Mouse (Mus musculus): ENCODE data around the gene Bhlhb9.
"Not testable (repeated sequence)": the region's sequence is repeated elsewhere in the genome, so short reads cannot be mapped to it uniquely, and the experiment has no call there.

Gene Bhlhb9

GRCm38 (mm10) chrX:135797212-135797644 lies at the start of gene Bhlhb9:
Gene Bhlhb9, plus strand, starts transcription at chrX:135797594.
- CTCF ChIA-PET, result not testable (repeated sequence)

DNA sequence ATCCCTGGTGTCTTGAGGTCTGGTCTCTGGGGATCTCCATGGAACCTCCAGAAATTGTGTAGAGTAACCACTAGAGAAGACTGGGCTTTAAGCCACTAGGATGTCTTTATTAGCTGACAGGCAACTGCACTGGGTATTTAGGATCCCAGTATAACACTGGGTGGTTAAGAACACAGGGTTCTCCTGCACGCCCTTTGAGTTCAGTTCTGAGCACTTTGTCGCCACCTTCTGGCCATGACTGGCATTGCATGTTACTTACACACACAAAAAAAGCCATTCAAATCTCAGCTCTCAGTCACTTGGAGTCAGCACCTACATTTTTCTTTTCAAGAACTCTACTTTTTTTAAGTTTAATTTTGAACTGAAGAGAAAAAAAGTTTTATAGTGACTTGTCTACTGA lies 44.6 kb upstream of the Bhlhb9 start:
- CTCF ChIA-PET, result no interaction called here

GRCm38 (mm10) chrX:135761707-135762106 lies 35.7 kb upstream of the Bhlhb9 start:
- CTCF ChIA-PET, result no interaction called here

- CTCF ChIA-PET, result no interaction called here
These were observed 29.3 kb upstream of the Bhlhb9 start for GRCm38 (mm10) chrX:135768043-135768548.

- CTCF ChIA-PET, result no interaction called here
These were observed 28.8 kb upstream of the Bhlhb9 start for GRCm38 (mm10) chrX:135768565-135768964.

- CTCF ChIA-PET, result no interaction called here
These were observed 5.9 kb upstream of the Bhlhb9 start for GRCm38 (mm10) chrX:135791536-135791935.

- CTCF ChIA-PET, result no interaction called here
These were observed 5.1 kb upstream of the Bhlhb9 start for GRCm38 (mm10) chrX:135792326-135792725.

GRCm38 (mm10) chrX:135795591-135796304 lies 1.6 kb upstream of the Bhlhb9 start:
- CTCF ChIA-PET, result not testable (repeated sequence)

- CTCF ChIA-PET, result not testable (repeated sequence)
These were observed 836 bp upstream of the Bhlhb9 start for GRCm38 (mm10) chrX:135796305-135797211.

DNA sequence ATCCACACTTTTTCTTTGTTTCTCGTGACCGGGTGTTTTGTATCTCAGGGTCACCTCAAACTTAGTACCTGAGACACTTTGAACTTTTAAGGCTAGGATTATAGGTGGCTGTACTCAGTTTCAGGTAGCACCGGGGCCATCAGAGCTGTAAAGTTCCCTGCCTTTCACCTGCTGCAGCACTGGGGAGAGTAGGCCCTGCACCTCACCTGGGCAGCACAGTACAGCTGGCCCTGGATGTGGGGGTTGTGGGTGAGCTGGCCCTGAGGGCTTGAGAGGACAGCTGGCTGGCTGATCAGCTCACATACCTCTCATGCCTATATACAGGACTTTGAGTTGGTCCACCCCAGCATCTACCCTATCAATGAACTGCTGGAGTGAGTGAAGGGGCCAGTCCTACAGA lies 6.8 kb downstream of the Bhlhb9 start:
- CTCF ChIA-PET, result no interaction called here

- CTCF ChIA-PET, result no interaction called here
These were observed 8.4 kb downstream of the Bhlhb9 start for GRCm38 (mm10) chrX:135805780-135806179.

DNA sequence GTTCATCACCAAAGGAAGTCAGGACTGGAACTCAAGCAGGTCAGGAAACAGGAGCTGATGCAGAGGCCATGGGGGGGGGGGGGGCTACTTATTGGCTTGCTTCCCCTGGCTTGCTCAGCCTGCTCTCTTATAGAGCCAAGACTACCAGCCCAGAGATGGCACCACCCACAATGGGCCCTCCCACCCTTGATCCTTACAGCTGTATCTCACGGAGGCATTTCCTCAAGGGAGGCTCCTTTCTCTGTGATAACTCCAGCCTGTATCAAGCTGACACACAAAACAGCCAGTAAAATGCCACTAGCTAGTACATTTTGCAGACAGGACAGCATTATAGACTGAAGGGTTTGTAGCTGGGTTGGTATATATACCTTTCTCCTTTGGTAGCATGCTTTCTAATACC lies 38.5 kb downstream of the Bhlhb9 start:
- CTCF ChIA-PET, result not testable (repeated sequence)

GRCm38 (mm10) chrX:135837896-135838295 lies 40.5 kb downstream of the Bhlhb9 start:
- CTCF ChIA-PET, result no interaction called here

DNA sequence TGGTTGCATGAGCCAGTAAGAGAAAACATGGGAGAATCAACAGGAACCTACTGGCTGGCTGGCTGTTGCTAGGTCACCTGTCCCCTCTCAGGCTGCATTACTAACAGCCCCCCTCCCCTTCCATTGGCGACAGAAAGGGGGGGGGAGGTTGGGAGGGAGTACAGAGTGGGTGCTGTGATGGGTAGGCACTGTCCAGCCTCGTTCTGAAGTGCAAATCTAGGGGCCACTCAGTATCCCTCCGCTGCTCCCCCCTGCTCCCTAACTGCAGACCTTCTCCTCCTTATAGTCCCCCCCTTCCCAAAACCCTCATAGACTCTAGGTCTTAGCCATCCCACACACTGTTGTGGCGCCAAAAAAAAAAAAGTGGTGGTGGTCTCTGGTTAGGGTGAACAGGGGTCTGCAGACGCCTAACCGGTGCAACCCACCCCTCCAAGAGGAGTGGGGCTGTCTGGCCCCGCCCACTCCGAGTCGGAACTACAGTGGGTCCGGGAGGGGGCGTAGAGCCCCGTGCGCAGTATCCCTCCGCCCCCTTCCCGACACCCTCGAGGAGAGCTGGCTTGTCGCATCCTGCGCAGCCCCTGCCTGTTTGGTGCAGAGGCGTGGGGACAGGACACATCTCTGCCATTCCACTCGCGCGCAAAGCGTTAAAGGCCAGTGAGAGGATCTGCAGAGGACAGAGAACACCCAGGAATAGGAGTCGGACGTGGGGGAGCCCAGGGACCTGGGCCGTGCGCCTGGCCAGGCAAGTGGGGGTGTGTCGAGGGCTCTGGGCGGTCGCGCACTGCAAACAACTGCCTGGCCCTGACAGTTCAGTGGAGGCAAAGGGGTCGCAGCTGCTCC lies 41.3 kb downstream of the Bhlhb9 start, which contains the start of gene Gprasp2:
Gprasp2 (plus strand) TSS at position 514 of the 840 bp plus-strand sequence.
- CTCF ChIA-PET, result not testable (repeated sequence)

DNA sequence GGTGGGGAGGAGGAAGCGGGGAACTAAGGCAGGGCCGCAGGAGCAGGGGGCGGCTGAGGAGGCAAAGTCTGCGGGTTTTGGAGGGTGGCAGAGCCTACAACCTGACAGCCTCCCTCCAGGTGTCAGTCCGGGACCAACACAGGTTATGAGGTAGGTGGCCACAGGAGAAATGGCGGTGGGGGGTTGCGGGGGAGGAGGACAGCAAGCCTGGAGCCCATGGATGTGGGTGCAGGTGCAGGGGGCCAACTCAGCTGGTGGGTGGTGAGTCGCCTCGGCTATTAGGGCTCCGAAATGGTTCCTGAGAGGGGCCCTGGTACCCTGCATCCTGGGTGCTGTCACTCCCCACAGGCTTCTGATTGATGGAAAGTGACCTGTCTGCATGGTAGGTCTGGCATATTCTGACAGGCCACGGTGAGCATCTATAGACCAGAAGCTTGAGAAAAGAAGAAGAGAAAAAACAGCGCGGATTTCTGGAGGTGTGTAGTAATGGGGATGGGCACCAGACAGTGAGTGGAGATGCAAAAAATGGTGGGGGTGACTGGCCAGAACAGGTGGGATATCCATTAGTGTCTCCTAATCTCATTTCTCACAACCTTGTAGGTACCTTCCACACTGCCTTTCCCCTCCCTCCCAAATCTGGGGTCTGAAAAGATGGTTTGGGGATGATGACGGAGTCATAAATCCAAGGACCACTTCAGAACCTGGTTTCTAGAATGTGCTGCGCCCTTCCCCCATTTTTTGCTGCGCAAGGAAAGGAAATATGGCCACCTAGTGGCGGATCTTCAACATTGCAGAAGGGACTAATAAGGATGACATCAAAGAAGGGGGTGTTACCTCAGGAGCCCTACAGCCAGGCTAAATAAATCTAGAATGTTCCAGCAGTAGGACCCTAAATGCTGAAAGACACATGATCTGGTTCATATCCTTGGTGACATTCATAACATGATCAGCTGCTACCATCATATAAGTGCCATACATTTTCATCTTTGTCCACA lies 42.3 kb downstream of the Bhlhb9 start:
- CTCF ChIA-PET, result not testable (repeated sequence)

- CTCF ChIA-PET, result not testable (repeated sequence)
These were observed 69.4 kb downstream of the Bhlhb9 start for GRCm38 (mm10) chrX:135866806-135867205.

- CTCF ChIA-PET, result no interaction called here
These were observed 79.3 kb downstream of the Bhlhb9 start for GRCm38 (mm10) chrX:135876679-135877078.

DNA sequence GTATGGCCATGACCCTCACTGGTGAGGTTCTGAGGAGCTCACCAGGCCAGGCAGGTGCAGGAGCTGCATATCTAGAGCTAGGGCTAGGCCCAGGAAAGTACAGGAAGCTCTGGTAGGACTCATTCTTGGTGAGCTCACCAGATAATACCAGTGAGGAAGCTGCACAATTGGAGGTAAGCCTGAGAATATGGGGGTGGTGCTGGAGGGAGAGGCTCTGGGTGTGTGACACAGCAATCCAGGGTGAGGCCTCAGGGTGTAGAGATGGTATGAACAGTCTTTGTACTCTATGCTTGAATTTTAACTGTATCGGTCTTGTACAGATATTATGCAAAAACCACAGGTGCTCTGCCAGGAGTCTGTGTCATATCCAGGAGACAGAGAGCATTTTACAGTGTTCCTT lies 82.2 kb downstream of the Bhlhb9 start:
- CTCF ChIA-PET, result no interaction called here

DNA sequence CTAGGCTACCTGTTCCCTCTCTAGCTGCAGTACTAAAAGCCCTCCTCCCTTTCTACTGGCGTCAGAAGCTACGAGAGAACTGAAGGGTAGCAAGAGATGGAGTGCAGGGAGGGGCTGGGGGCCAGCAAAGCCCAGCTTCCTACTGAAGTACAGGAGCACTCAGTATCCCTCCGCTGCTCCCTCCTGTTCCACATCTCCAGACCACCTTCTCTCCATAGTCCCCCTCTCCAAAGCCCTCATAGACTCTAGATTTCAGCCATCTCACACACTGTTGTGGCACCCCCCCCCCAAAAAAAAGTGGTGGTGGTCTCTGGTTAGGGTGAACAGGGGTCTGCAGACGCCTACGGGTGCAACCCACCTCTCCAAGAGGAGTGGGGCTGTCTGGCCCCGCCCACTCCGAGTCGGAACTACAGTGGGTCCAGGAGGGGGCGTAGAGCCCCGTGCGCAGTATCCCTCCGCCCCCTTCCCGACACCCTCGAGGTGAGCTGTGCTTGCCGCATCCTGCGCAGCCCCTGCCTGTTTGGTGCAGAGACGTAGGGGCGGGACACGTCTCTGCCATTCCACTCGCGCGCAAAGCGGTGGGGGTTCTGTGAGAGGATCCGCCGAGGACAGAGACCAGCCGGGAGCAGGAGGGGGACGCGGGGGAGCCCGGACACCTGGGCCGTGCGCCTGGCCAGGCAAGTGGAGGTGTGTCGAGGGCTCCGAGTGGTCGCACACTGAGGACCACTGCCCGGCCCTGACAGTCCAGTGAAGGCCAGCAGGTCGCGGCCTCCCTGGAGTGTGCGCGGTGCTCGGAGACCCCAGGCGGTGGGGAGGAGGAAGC lies 88.2 kb downstream of the Bhlhb9 start:
- CTCF ChIA-PET, result no interaction called here

GRCm38 (mm10) chrX:135886234-135886585 lies 88.8 kb downstream of the Bhlhb9 start:
- CTCF ChIA-PET, result no interaction called here

Data from spleen, embryonic (tissue).